Mouse (Mus musculus) spleen, adult 12 weeks (tissue): ENCODE data around the gene Nanos3.

Experiments
- DNase-seq: peaks from one replicate; pipeline ENCODE4 v3.0.0; 2022; ENCODE audit warnings: low spot score

The Nanos3 gene

GRCm38 (mm10) chr8:84201545-84202245 lies 16.7 kb upstream of the Nanos3 start:
- DNase-seq: no peak

DNA sequence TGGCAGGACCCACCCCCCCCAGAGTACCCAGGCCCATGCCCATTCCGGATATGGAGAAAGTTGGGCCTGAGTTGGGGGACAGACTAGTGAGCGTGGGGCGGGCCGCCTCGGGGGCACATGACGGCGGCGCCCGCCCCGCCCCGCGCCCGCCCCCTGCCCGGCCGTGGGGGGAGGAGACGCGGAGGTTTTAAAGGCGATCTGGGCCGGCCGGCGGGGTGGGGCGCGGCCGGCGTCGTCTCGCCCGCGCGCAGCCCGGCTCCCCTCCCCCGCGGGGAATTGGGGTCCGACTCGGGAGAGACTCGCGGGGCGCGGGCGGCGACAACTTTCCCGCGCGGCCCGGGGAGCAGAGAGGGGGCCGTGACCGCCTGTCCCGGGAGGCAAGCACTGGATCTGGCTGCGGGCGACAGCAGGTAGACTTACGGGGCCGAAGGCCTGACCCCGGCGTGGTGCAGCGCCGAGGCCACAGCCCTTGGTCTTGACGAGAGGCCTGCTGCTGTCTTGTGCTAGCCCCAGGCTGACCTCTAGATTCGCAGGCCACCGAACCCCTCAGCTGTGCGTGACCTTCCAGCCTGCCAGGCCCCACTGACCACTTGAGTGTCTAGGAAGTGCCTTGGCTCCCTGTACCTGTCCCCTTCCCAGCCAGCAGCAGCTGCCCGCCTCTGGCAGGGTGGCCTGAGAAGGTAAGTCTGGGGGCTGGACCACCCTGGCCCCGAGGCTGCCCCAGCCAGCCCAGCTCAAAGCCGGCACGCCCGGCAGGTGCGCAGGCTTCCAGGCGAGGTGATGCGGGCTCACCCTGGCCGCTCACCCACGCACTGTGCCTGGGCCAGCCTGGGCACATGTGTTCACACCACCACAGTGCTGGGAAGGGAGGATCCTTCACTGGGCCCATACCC lies 15.9 kb upstream of the Nanos3 start:
- DNase-seq: no peak

- no peak for DNase-seq
These were observed 15.1 kb upstream of the Nanos3 start for GRCm38 (mm10) chr8:84200126-84200555.

GRCm38 (mm10) chr8:84199348-84200125 lies 14.5 kb upstream of the Nanos3 start:
- no peak for DNase-seq

DNA sequence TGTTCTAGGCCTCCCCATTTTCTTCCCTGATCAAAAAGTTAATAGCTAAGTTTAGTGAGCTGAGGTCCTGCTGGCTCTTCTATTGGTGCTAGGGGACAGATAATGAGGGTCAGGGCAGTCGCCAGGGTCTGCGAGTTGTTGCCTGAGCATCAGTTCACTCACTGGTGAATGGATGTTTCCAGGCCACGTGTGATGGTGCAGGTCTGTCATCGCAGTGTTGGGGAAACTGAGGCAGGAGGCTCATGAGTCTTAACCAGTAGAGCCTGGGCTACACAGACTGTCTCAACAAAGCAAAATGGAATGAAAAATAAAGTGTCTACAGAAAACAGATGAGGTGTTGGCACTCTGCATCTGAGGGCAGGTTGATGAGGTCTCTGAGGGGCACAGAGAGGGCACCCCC lies 13.9 kb upstream of the Nanos3 start:
- no peak for DNase-seq

DNA sequence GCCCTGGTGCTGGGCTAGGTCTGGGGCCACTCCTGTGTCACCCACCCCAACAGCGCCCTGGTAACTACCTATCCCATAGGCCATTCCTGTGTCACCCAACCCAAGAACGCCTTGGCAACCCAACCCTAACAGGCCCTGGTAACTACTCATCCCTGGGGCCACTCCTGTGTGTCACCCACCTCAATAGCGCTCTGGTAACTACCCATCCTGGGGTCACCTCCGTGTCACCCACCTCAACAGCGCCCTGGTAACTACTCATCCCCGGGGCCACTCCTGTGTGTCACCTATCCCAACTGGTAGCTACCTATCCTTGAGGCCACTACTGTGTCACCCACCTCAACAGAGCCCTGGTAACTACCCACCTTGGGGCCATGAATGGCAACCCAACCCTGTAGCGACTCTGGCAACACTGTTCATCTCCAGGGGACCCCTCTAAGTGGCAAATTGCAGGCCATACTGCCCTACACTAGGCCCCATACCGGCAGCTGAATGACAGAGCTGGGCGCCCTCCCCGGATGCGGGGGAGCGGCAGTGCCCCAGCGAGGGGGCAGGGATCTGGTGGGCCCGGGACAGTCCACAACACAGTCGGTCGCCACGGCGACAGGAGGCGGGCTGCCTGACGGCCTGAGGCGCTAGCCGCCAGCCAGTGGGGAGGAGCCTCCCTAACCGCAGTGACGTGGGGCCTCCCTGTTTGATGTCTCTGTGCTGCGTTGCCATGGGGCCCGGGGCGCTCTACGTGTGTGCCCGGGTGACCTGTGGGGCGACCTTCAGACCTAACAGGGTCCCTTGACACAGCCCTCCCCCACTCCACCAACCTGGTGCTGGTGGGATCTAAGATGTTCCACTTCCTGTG lies 13.1 kb upstream of the Nanos3 start:
- peak; percentile 90 for DNase-seq

DNA sequence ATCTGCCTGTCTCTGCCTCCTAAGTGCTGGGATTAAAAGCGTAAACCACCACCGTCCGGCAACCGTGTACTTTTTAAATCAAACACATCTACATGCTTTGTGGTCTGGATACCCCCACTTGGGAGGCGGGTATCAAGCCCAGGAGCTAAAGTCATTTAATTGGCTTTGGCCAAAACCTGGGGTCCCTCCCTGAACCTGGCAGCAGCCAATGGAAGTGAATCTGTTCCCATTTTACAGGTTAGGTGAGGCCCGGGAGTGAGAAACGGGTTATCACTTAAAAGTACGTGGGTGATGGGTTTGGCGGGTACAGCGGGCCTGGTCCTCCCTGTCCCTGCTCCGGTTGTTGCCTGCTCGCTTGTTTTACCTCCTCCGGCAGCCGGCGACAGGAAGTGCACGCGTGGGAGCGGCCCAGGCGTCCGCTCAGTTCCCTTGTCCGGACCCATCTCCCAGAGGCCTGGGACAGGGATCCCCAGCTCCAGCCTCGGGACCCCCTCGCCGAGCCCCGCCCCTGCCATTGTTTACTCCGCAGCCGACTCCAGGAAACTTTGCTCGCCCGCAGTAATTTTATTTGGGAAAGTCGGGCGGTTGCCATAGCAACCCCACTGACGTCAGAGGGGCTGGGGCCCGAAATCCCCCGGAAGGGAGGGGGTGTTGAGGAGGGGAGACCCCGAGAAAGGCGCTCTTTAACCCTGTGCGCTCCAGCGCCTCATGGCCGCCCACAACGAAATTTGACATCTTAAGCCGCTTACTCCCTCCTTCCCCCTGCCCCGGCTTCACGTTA lies 12.3 kb upstream of the Nanos3 start:
- peak; percentile 62 for DNase-seq

GRCm38 (mm10) chr8:84194224-84194743 lies 9.3 kb upstream of the Nanos3 start:
- no peak for DNase-seq

DNA sequence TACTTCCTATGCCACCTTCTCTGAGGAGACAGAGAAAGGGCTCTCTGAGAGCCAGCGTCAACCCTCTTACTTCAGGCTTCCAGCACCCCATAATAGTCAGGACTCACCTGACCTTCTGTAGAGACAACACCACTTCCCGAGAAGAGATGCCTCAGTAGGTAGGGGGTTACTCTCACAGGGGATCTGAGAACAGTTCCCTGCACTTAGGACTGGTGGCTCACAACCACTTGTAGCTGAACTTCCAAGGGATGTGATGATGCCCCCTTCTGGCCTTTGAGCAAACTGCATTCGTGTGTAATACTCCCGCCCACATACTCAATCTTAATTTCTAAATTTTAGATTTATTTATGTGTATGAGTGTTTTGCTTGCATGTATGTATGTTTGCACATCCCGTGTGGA lies 8.5 kb upstream of the Nanos3 start:
- DNase-seq: no peak

GRCm38 (mm10) chr8:84193161-84193560 lies 8.1 kb upstream of the Nanos3 start:
- no peak for DNase-seq

- peak; percentile 79 for DNase-seq
These were observed 7.5 kb upstream of the Nanos3 start for GRCm38 (mm10) chr8:84192555-84192954.

DNA sequence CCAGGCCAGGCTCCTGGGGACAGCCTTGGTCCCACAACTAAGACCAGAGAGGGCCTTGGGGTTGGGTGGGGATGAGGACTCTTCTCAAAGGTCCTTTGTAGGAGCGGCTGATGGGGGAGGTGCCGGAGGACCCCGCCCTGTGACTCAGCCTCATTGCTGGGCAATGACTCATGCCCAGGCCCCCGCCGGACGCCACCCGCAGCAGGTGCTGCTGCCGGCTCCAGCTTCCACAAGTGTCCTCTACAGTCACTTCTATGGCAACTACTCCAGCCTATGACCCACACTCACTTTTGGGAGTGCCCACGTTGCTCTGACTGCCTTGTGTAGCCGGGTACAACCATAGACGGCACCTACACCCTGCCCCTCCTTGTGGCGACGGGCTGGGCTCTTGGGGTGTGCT lies 7.0 kb upstream of the Nanos3 start:
- peak; percentile 66 for DNase-seq

DNA sequence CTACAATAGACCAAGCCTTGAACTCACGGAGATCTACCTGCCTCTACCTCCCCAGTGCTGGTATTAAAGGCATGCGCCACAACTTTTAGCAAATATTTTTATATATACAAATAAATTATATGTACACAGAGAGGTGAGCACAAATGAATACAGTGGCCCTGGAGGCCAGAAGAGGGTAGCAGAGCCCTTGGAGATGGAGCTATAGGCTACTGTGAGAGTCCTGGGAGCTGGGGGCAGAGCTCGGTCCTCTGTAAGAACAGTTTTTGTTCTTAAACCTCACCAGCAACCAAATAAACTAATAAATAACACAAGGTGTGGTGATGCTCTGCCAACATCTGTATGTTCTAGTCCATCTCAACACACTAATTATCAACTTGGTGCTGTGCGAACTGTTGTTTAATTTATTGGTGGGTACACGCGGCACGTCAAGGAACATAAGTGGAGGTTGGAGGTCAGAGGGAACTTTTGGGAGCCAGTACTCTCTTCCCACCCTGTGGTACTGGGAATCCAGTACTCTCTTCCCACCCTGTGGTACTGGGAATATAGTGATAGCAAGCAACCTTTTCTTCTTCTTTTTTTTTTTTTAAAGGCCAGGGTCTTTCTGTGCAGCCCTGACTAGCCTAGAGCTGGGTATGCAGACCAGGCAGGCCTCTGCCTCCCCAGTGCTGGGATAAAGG lies 5.3 kb upstream of the Nanos3 start:
- DNase-seq: no peak

GRCm38 (mm10) chr8:84189603-84190002 lies 4.6 kb upstream of the Nanos3 start:
- no peak for DNase-seq

DNA sequence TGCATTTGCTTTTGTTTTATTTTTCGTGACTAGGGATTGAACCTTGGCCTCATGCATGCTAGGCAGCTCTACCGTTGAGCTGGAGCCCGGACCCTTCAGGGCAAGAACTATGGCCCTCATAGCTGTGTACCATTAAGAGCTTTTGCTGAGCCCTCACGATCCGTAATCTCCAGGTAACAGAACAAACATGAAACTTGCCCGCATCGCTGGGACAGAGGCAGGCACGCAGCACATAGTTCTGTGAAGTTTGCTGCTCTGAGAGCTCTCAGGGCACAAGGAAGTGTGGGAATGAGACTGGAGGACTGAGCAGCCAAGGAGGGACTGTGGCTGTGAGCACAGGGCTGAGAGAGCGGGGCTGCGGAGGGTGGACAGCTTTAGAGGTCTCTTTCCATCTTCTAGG lies 3.7 kb upstream of the Nanos3 start:
- DNase-seq: no peak

DNA sequence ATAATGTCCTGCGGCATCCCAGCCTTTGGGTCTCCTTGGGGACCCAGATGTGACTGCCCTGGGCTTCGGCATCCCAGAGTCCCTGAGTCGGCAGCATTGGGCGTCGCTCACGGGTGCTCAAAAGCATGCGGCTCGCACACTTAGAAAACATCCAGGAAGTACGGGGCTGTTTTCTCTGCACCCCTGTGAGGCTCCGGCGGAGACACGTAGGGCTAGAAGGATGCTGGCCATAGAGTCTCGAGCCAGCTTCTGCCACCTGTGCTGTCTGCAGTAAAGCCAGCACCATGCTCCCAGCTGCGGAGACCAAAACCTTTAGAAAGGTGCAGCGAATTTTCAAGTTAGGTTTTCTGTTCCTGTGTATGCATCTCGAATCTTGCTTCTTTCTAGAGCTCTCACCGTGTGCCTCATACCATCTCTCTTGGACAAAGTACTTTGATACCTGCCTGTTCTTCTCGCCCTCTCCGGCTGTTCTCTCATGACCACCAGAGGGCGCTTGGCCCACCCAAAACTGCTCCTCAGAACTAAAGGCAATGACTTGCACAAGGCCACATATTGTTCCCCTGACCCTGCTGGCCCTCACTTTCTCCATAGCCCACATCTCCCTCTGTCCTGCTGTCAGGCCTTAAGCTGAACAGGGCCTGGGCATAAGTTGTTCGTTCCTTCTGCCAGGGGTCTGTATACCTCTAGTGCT lies 2.2 kb upstream of the Nanos3 start:
- DNase-seq: no peak

DNA sequence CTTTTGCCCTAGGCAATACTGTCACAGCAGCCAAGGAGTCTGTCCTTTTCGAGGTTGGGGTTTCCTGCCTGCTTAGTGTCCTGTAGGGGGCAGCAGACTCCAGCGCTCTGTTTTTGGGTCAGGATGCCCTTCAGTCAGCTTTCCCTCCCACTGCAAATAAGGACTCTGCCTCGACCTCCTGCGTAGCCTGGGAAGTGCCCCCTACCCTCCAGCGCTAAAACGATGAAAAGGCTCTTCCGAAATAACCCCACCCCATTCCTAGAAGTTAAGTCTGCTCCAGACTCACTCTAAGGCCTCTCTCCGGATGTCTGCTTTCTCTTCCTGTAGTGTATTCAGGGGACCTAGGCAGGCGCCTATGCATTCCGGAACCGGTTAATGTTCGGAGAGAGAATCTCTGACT lies 1.5 kb upstream of the Nanos3 start:
- DNase-seq: peak; percentile 63

- no peak for DNase-seq
These were observed 653 bp downstream of the Nanos3 start for GRCm38 (mm10) chr8:84184085-84185043.
